Mouse (Mus musculus) hindbrain, embryonic 15.5 days (tissue): Measurements from ENCODE around the gene Mark2. TPM values are rescaled to one million over a fixed set of nuclear protein-coding genes. Genes with fewer than 3 reads are reported as not detected.
A peak's percentile ranks its signal among the peaks of the same experiment; 100 is the strongest.

Source experiments
- ATAC-seq: fragments of 200-750 bp; cut with Nextera tagmentation; 2 replicates; pipeline ENCODE4 v1.8.0; 2017; ENCODE audit warnings: low read depth, moderate number of reproducible peaks, moderate TSS enrichment; ENCODE audit not compliant: low FRiP score
- H3K27ac ChIP-seq: fragments of 300-500 bp; sonication (generic); replicated peaks from 2 replicates; pipeline ENCODE4 v1.5.1; 2015; ENCODE audit warnings: mild to moderate bottlenecking, inconsistent platforms
- H3K27me3 ChIP-seq: fragments of 300-500 bp; sonication (generic); 2 replicates; pipeline ENCODE4 v1.6.1; 2015; ENCODE audit warnings: control low read depth, inconsistent platforms
- H3K36me3 ChIP-seq: fragments of 300-500 bp; sonication (generic); 2 replicates; pipeline ENCODE4 v1.6.1; 2015; ENCODE audit warnings: control low read depth, inconsistent platforms
- H3K4me1 ChIP-seq: fragments of 300-500 bp; sonication (generic); replicated peaks from 2 replicates; pipeline ENCODE4 v1.6.1; 2015; ENCODE audit warnings: control low read depth, inconsistent platforms
- H3K4me2 ChIP-seq: fragments of 300-500 bp; sonication (generic); 2 replicates; pipeline ENCODE4 v1.6.1; 2015; ENCODE audit warnings: moderate library complexity, mild to moderate bottlenecking, inconsistent platforms
- H3K4me3 ChIP-seq: fragments of 300-500 bp; sonication (generic); 2 replicates; pipeline ENCODE4 v1.5.1; 2015; ENCODE audit warnings: mild to moderate bottlenecking, inconsistent platforms
- H3K9ac ChIP-seq: fragments of 300-500 bp; sonication (generic); 2 replicates; pipeline ENCODE4 v1.6.1; 2015; ENCODE audit warnings: inconsistent platforms
- H3K9me3 ChIP-seq: fragments of 300-500 bp; sonication (generic); 2 replicates; pipeline ENCODE4 v1.6.1; 2016; ENCODE audit warnings: control low read depth, inconsistent platforms
- WGBS: fragments of 180-500 bp; shearing (Covaris S2); methylation state at CpG from one replicate; pipeline ENCODE4 v1.1.7; 2015; 5-methylcytosine and 5-hydroxymethylcytosine counted together
- polyA plus RNA-seq: library from polyadenylated mRNA; unstranded; fragments of >200 nt; fragmentation: Nextera tagmentation; extraction: Ambion mirVana; gene quantifications from 2 replicates; pipeline ENCODE4 v1.2.1, GENCODE M21; 2015

The Mark2 gene
- polyA plus RNA-seq, 1 experiment from 2014 or later = 52.5 TPM

DNA sequence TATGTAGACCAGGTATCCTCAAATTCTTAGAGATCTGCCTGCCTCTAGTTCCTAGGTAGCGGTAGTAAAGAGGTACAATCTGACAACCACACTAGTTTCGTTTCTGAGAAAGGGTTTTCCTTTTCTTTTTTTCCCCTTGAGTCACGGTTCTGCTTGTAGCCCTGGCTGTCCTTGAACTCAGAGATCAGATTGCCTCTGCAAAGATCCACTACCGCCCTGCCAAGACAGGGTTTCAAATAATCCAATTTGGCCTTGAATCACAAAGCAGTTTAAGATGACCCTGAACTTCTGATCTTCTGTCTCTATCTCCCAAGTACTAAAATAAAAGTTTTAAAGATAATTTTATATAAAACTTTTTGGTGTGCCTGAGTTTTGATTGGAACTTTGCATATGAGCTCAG lies 23.9 kb downstream of the Mark2 start:
- 89% methylated on average over 4 of the region's 4 CpGs for WGBS

GRCm38 (mm10) chr19:7316822-7317221 lies 24.8 kb downstream of the Mark2 start:
- Histone ChIP-seq H3K27ac (no peak overlapping the region), H3K4me2 (no peak overlapping the region), H3K4me3 (no peak overlapping the region), H3K27me3 (no peaks in the 10 kb centered on the region), H3K9ac (no peak overlapping the region), H3K9me3 (no peaks in the 10 kb centered on the region), H3K4me1 (peaks cover 21% of the 10 kb centered on the region), H3K36me3 (no peaks in the 10 kb centered on the region)
- 88% methylated on average over 4 of the region's 4 CpGs for WGBS
- ATAC-seq = no peak

More for the DNA sequence above, 23.9 kb downstream of the Mark2 start:
- Histone ChIP-seq H3K27me3 (no peaks in the 10 kb centered on the region), H3K4me3 (no peak overlapping the region), H3K9me3 (no peaks in the 10 kb centered on the region), H3K9ac (no peak overlapping the region), H3K4me2 (no peak overlapping the region), H3K36me3 (no peaks in the 10 kb centered on the region), H3K4me1 (peaks cover 16% of the 10 kb centered on the region), H3K27ac (no peak overlapping the region)
- ATAC-seq = no peak

DNA sequence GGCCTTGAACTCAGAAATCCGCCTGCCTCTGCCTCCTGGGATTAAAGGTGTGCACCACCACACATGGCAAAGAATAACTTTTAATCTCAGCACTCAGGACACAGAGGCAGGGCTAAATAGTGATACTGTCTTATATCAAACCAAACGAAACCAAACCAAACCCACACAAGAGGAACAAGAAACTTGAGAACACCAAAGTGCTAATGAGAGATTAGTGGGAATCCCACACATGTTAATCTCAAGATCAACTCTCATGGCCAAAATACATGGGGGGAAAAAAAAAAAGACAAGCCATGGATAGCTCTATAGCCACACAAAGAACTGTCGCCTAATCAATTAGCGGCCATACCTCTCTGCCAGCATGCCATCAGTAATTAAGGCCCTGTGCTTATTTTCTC lies 26.1 kb downstream of the Mark2 start:
- 78% methylated on average over 4 of the region's 4 CpGs for WGBS
- peaks cover 32% of the 10 kb centered on the region for H3K4me1 ChIP-seq
- H3K4me3 ChIP-seq = no peak overlapping the region
- no peaks in the 10 kb centered on the region for H3K9me3 ChIP-seq
- H3K4me2 ChIP-seq = no peak overlapping the region
- H3K36me3 ChIP-seq = no peaks in the 10 kb centered on the region
- ATAC-seq = no peak
- H3K27me3 ChIP-seq = no peaks in the 10 kb centered on the region
- no peak overlapping the region for H3K9ac ChIP-seq
- H3K27ac ChIP-seq = no peak overlapping the region

GRCm38 (mm10) chr19:7314976-7315586 lies 26.6 kb downstream of the Mark2 start:
- WGBS = 66% methylated on average over 8 of the region's 8 CpGs
- H3K4me2 ChIP-seq = no peak overlapping the region
- peaks cover 37% of the 10 kb centered on the region for H3K4me1 ChIP-seq
- H3K27me3 ChIP-seq = no peaks in the 10 kb centered on the region
- ATAC-seq = no peak
- no peak overlapping the region for H3K4me3 ChIP-seq
- no peaks in the 10 kb centered on the region for H3K36me3 ChIP-seq
- H3K9me3 ChIP-seq = no peaks in the 10 kb centered on the region
- H3K9ac ChIP-seq = no peak overlapping the region
- no peak overlapping the region for H3K27ac ChIP-seq

- Histone ChIP-seq H3K4me3 (no peak overlapping the region), H3K27ac (no peak overlapping the region), H3K36me3 (no peaks in the 10 kb centered on the region), H3K4me2 (no peak overlapping the region), H3K9me3 (no peaks in the 10 kb centered on the region), H3K4me1 (peaks cover 51% of the 10 kb centered on the region), H3K9ac (no peak overlapping the region), H3K27me3 (no peaks in the 10 kb centered on the region)
- no peak for ATAC-seq
- WGBS = 73% methylated on average over 2 of the region's 2 CpGs
These were observed 28.0 kb downstream of the Mark2 start for GRCm38 (mm10) chr19:7313660-7314059.

- Histone ChIP-seq H3K9ac (no peak overlapping the region), H3K27me3 (no peaks in the 10 kb centered on the region), H3K4me1 (peaks cover 70% of the 10 kb centered on the region), H3K9me3 (no peaks in the 10 kb centered on the region), H3K4me3 (no peak overlapping the region), H3K27ac (peak overlapping the region; percentile 51; the same call in 1 of the 2 replicates), H3K36me3 (no peaks in the 10 kb centered on the region), H3K4me2 (no peak overlapping the region)
- WGBS = 45% methylated on average over 10 of the region's 10 CpGs
- no peak for ATAC-seq
These were observed 30.4 kb downstream of the Mark2 start for GRCm38 (mm10) chr19:7311306-7311705.

- H3K36me3 ChIP-seq = no peaks in the 10 kb centered on the region
- H3K4me2 ChIP-seq = no peak overlapping the region
- H3K4me3 ChIP-seq = no peak overlapping the region
- H3K27me3 ChIP-seq = no peaks in the 10 kb centered on the region
- no peaks in the 10 kb centered on the region for H3K9me3 ChIP-seq
- WGBS = 23% methylated on average over 5 of the region's 5 CpGs
- H3K27ac ChIP-seq = peak overlapping the region; percentile 51
- H3K4me1 ChIP-seq = peaks cover 70% of the 10 kb centered on the region
- H3K9ac ChIP-seq = no peak overlapping the region
- ATAC-seq = no peak
These were observed 31.0 kb downstream of the Mark2 start for GRCm38 (mm10) chr19:7310704-7311103.

DNA sequence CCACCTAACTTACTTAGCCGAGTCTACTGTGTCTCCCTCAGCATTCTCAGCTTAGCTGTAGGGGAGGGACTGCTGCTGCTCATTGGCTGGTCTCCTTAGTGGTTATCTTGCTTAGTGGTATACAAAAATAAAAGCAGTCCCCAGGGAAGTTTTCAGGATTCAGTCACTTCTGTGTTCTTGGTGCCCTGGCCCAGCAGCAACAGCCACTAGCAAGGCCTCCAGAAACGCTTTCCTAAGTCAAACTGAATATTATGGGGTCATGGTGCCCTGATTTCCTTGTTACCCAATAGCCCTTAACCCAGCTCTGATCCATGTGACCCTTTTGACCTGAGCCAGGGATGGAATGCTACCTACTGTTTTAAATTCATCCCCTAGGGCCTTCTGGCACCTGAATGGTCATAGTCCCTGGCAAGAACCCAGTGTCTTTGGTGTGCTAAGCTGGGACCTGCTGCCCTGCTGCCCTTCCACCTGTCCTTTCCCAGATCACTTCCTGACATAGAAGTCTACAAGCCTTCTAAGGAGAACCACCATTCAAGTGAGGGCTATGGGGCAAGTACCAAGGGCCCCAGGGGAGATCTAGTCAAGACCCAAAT lies 31.8 kb downstream of the Mark2 start:
- H3K27ac ChIP-seq = 0 out of 2 replicates have a peak overlapping the region, but pooled peaks have one; percentile 51
- H3K4me3 ChIP-seq = no peak overlapping the region

GRCm38 (mm10) chr19:7307995-7308770 lies 33.5 kb downstream of the Mark2 start:
- no peak overlapping the region for H3K4me2 ChIP-seq
- no peaks in the 10 kb centered on the region for H3K9me3 ChIP-seq
- H3K27me3 ChIP-seq = no peaks in the 10 kb centered on the region
- WGBS = 48% methylated on average over 8 of the region's 8 CpGs
- no peak overlapping the region for H3K9ac ChIP-seq
- no peak overlapping the region for H3K4me3 ChIP-seq
- peak; percentile 72 for ATAC-seq
- no peak overlapping the region; the same call in 1 of the 2 replicates for H3K27ac ChIP-seq
- H3K36me3 ChIP-seq = no peaks in the 10 kb centered on the region
- peaks cover 71% of the 10 kb centered on the region for H3K4me1 ChIP-seq

More for the DNA sequence above, 31.8 kb downstream of the Mark2 start:
- peaks cover 67% of the 10 kb centered on the region for H3K4me1 ChIP-seq
- H3K36me3 ChIP-seq = no peaks in the 10 kb centered on the region
- H3K9ac ChIP-seq = no peak overlapping the region
- WGBS = 82% methylated on average over 2 of the region's 2 CpGs
- no peaks in the 10 kb centered on the region for H3K9me3 ChIP-seq
- no peak overlapping the region for H3K4me2 ChIP-seq
- H3K27me3 ChIP-seq = no peaks in the 10 kb centered on the region
- ATAC-seq = no peak

DNA sequence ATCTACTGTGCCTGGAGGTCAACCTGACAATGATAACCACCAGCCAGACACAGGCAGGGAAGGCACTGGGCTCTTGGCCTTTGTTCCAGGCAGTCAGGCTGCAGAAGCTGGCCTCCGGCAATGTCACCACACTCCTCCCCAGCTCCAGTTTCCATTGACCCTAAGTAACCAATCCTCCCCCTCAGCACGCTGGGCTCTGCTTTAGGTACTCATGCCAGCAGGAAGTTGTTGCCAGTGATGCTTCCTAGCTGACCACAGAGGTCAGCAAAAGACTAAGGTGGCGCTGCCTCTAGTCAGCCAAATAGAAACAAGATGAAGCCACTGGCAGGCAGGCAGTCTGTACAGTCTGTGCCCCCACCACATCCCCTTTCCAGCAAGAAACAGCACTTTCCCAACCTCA lies 34.7 kb downstream of the Mark2 start:
- Histone ChIP-seq H3K9ac (no peak overlapping the region), H3K27ac (no peak overlapping the region), H3K36me3 (no peaks in the 10 kb centered on the region), H3K4me3 (no peak overlapping the region), H3K27me3 (no peaks in the 10 kb centered on the region), H3K4me1 (peaks cover 67% of the 10 kb centered on the region), H3K4me2 (no peak overlapping the region), H3K9me3 (no peaks in the 10 kb centered on the region)
- ATAC-seq = no peak
- 68% methylated on average over 3 of the region's 3 CpGs for WGBS

GRCm38 (mm10) chr19:7305380-7306310 lies 36.0 kb downstream of the Mark2 start:
- WGBS = 85% methylated on average over 11 of the region's 11 CpGs
- Histone ChIP-seq H3K27me3 (no peaks in the 10 kb centered on the region), H3K27ac (no peak overlapping the region), H3K36me3 (no peaks in the 10 kb centered on the region), H3K4me2 (no peak overlapping the region), H3K4me3 (no peak overlapping the region), H3K4me1 (peaks cover 55% of the 10 kb centered on the region), H3K9me3 (no peaks in the 10 kb centered on the region), H3K9ac (no peak overlapping the region)
- no peak for ATAC-seq
